Mouse (Mus musculus): Measurements from ENCODE around the gene Bpifc. TPM values are rescaled to one million over a fixed set of nuclear protein-coding genes. Genes with fewer than 3 reads are reported as not detected.
"Not testable (repeated sequence)": the region's sequence is repeated elsewhere in the genome, so short reads cannot be mapped to it uniquely, and the experiment has no call there.

Bpifc gene
- polyA plus RNA-seq, 1 experiment from 2014 or later, result not detected

GRCm38 (mm10) chr10:86032517-86032916 is 20.8 kb upstream of the Bpifc start:
- no peak for ATAC-seq
- WGBS, result 80% methylated on average over 3 of the region's 3 CpGs
- Histone ChIP-seq H3K9me3 (replicated peaks) (no peaks in the 10 kb centered on the region), H3K4me2 (no peak overlapping the region), H3K4me3 (no peak overlapping the region), H3K27ac (no peak overlapping the region), H3K27me3 (no peaks in the 10 kb centered on the region), H3K4me1 (no peaks in the 10 kb centered on the region), H3K9ac (no peak overlapping the region), H3K36me3 (ENCODE audit: poor library complexity, severe bottlenecking) (peaks cover 10% of the 10 kb centered on the region; the same call in 1 of the 2 replicates)

DNA sequence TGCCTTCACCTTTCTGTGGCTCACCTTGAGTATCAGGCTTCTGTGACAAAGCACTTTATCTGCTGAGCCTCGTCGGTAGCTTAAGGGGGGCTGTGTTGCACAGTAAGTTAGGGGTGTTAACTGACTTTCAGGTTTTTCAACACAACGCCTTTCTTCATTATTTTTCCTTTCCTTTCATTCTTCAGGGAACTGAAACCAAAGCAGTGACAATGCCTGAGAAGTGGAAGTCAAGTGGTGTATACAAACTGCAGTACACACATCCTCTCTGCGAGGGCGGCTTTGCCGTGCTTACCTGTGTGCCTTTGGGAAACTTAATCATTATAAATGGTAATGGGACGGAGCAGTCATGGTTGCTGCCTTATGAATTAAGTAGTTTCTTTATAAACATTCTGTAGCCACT is 19.0 kb upstream of the Bpifc start:
- Histone ChIP-seq H3K4me2 (no peak overlapping the region), H3K9me3 (replicated peaks) (no peaks in the 10 kb centered on the region), H3K27me3 (no peaks in the 10 kb centered on the region), H3K36me3 (ENCODE audit: poor library complexity, severe bottlenecking) (peaks cover 10% of the 10 kb centered on the region; the same call in 1 of the 2 replicates), H3K9ac (no peak overlapping the region), H3K4me1 (no peaks in the 10 kb centered on the region), H3K27ac (no peak overlapping the region), H3K4me3 (no peak overlapping the region)
- WGBS, result 92% methylated on average over 7 of the region's 7 CpGs
- ATAC-seq, result no peak

DNA sequence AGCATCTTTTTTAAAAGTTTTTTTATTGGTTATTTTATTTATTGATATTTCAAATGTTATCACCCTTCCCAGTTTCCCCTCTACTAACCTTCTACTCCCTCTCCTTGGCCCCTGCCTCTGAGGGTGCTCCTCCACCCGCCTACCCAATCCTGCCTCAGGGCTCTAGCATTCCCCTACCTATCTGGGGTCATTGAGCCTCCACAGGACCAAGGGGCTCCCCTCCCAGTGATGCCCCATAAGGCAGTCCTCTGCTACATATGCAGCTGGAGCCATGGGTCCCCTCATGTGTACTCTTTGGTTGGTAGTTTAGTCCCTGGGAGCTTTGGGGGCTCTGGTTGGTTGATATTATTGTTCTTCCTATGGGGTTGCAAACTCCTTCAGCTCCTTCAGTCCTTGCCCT is 15.1 kb upstream of the Bpifc start:
- H3K9ac ChIP-seq; H3K36me3 ChIP-seq (ENCODE audit: poor library complexity, severe bottlenecking); ATAC-seq; H3K9me3 ChIP-seq (replicated peaks); H3K4me3 ChIP-seq; H3K27ac ChIP-seq; H3K4me1 ChIP-seq; H3K27me3 ChIP-seq; H3K4me2 ChIP-seq: not testable (repeated sequence)
- WGBS, result 93% methylated on average over 1 of the region's 1 CpGs

DNA sequence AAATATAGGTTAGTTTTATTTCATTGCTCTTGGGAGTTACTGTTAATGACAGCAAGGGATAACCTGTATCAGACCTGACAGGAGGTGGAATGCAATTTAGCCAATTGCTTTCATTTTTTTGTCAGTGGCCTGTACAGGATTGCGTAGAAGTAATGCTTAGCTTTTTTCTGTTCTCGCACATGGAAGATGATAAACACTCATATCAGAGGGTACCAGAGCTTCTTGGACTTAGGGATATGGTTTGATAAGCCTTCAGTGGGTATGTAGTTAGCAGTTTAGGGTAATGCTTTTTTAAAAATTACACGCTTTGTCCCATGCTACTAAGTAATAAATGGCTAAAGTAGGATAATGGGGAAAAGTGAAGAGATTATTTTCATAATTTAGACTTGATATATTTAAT is 14.7 kb upstream of the Bpifc start:
- H3K4me2 ChIP-seq, result no peak overlapping the region
- no peaks in the 10 kb centered on the region for H3K27me3 ChIP-seq
- H3K9ac ChIP-seq, result no peak overlapping the region
- no peak overlapping the region for H3K27ac ChIP-seq
- H3K36me3 ChIP-seq (ENCODE audit: poor library complexity, severe bottlenecking), result peaks cover 7% of the 10 kb centered on the region; the same call in 1 of the 2 replicates
- peaks cover 6% of the 10 kb centered on the region; the same call in 1 of the 2 replicates for H3K4me1 ChIP-seq
- ATAC-seq, result no peak
- H3K4me3 ChIP-seq, result no peak overlapping the region
- no peaks in the 10 kb centered on the region for H3K9me3 ChIP-seq (replicated peaks)
- 95% methylated on average over 3 of the region's 3 CpGs for WGBS

GRCm38 (mm10) chr10:86025906-86026305 is 14.2 kb upstream of the Bpifc start:
- Histone ChIP-seq H3K4me1 (peaks cover 6% of the 10 kb centered on the region; the same call in 1 of the 2 replicates), H3K4me3 (no peak overlapping the region), H3K9ac (no peak overlapping the region), H3K9me3 (replicated peaks) (no peaks in the 10 kb centered on the region), H3K4me2 (no peak overlapping the region), H3K27me3 (no peaks in the 10 kb centered on the region), H3K36me3 (ENCODE audit: poor library complexity, severe bottlenecking) (peaks cover 7% of the 10 kb centered on the region; the same call in 1 of the 2 replicates), H3K27ac (no peak overlapping the region)
- WGBS, result 88% methylated on average over 2 of the region's 2 CpGs
- no peak for ATAC-seq

DNA sequence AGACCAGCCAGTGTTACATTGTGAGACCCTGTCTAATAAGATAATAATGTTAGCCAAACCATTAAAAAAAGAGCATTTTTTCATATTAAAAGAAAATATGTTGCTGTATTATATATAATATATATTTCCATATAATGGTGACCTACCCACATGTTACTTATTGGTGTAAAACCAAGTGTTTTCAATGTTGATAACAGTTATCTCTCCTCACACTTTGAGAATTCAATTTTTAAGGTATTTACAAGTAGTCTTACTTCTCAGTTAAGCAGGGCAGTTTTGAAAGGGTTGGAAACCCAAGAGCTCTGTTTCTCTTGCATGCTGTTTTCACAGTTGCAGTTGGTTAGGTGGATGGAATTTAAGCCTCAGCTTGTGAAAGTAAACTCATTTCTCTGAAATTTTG is 11.5 kb upstream of the Bpifc start:
- no peak for ATAC-seq
- Histone ChIP-seq H3K9ac (no peak overlapping the region), H3K4me2 (no peak overlapping the region)

GRCm38 (mm10) chr10:86022474-86022816 is 10.8 kb upstream of the Bpifc start:
- Histone ChIP-seq H3K4me2 (peak overlapping the region; percentile 71), H3K36me3 (ENCODE audit: poor library complexity, severe bottlenecking) (no peaks in the 10 kb centered on the region), H3K4me3 (peak overlapping the region; percentile 76), H3K27ac (no peak overlapping the region), H3K4me1 (peaks cover 6% of the 10 kb centered on the region; the same call in 1 of the 2 replicates), H3K9ac (peak overlapping the region; percentile 82), H3K27me3 (no peaks in the 10 kb centered on the region), H3K9me3 (replicated peaks) (no peaks in the 10 kb centered on the region)
- WGBS, result 5% methylated on average over 6 of the region's 6 CpGs
- ATAC-seq, result 0 out of 2 replicates have a peak, but pooled peaks have one; percentile 6

More for the DNA sequence above, 11.5 kb upstream of the Bpifc start:
- Histone ChIP-seq H3K27me3 (no peaks in the 10 kb centered on the region), H3K36me3 (ENCODE audit: poor library complexity, severe bottlenecking) (no peaks in the 10 kb centered on the region), H3K27ac (no peak overlapping the region), H3K4me3 (no peak overlapping the region), H3K4me1 (peaks cover 6% of the 10 kb centered on the region; the same call in 1 of the 2 replicates), H3K9me3 (replicated peaks) (no peaks in the 10 kb centered on the region)

DNA sequence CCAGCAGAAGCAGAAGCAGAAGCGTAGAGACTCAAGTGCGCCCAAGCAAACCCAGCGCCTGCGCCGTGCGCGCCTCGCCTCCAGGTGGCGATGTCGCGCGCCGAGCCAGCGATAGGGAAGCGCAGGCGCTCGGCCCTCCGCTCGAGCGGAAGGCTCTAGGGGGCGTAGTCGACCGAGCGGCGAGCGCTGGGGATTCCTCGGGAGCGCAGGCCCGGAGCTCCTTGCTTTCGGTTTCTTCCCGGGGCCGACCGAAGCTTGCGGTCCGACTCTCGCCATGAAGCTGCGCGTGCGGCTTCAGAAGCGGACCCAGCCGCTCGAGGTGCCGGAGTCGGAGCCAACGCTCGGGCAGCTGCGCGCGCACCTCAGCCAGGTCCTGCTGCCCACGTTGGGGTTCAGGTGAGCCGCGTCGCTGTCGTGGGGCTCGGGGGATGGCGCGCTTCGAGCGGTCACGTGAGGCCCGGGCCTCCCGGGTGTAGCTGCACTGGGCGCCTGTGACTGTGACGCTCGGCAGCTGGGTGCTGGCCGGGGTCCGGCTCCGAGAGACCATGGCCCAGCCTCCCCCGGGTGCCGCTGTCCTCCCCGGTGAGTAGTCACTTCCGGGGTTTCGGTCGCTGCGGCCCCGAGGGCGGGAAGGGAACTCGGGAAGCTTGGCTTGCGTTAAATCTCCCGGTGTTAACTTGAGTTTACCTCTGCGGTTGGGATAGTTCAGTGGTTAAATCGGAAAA is 10.2 kb upstream of the Bpifc start, which contains the start of gene Fbxo7:
Fbxo7 (plus strand) TSS at position 224 of the 725 bp plus-strand sequence.
- under 1% methylated on average over 75 of the region's 82 CpGs for WGBS
- H3K36me3 ChIP-seq (ENCODE audit: poor library complexity, severe bottlenecking), result no peaks in the 10 kb centered on the region

GRCm38 (mm10) chr10:86021408-86021748 is 9.7 kb upstream of the Bpifc start:
- Histone ChIP-seq H3K4me1 (peaks cover 6% of the 10 kb centered on the region; the same call in 1 of the 2 replicates), H3K9ac (peak overlapping the region; percentile 82; the same call in 1 of the 2 replicates), H3K9me3 (replicated peaks) (no peaks in the 10 kb centered on the region), H3K36me3 (ENCODE audit: poor library complexity, severe bottlenecking) (no peaks in the 10 kb centered on the region), H3K4me2 (peak overlapping the region; percentile 71), H3K27me3 (no peaks in the 10 kb centered on the region), H3K27ac (no peak overlapping the region), H3K4me3 (peak overlapping the region; percentile 76)
- no peak for ATAC-seq
- WGBS, result 0% methylated on average over 3 of the region's 3 CpGs

More for the DNA sequence above, 10.2 kb upstream of the Bpifc start, which contains the start of gene Fbxo7:
- peak; percentile 99 for ATAC-seq
- H3K27me3 ChIP-seq, result no peaks in the 10 kb centered on the region
- H3K4me2 ChIP-seq, result peak within 1 kb of the TSS; percentile 71
- peak within 1 kb of the TSS; percentile 82 for H3K9ac ChIP-seq
- peak within 1 kb of the TSS; percentile 76 for H3K4me3 ChIP-seq
- H3K9me3 ChIP-seq (replicated peaks), result no peaks in the 10 kb centered on the region
- H3K4me1 ChIP-seq, result peaks cover 6% of the 10 kb centered on the region; the same call in 1 of the 2 replicates
- H3K27ac ChIP-seq, result peak within 1 kb of the TSS; percentile 78

GRCm38 (mm10) chr10:86018813-86019212 is 7.1 kb upstream of the Bpifc start:
- Histone ChIP-seq H3K4me2 (no peak overlapping the region), H3K9me3 (replicated peaks) (no peaks in the 10 kb centered on the region), H3K27me3 (no peaks in the 10 kb centered on the region), H3K36me3 (ENCODE audit: poor library complexity, severe bottlenecking) (no peaks in the 10 kb centered on the region), H3K27ac (no peak overlapping the region), H3K4me3 (no peak overlapping the region), H3K4me1 (peaks cover 6% of the 10 kb centered on the region; the same call in 1 of the 2 replicates), H3K9ac (no peak overlapping the region)
- no peak for ATAC-seq
- 33% methylated on average over 5 of the region's 5 CpGs for WGBS

DNA sequence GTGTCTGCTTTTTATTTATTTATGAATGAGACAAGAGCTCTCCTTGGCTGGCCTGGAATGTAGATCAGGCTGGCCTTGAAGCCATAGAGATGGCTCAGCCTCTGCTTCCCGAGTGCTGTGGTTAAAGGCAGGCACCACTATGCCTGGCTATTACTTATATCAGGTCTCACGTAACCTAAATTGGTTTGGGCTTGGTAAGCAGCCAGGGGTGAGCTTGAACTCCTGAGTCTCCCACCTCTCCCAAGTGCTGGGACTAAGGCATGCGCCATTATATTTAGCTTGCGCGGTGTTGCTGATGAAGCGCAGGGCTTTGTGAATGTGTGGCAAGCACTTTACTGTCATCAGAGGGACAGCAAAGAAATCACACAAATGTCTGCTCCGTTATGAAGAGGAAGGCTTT is 6.1 kb upstream of the Bpifc start:
- 91% methylated on average over 7 of the region's 7 CpGs for WGBS
- H3K9ac ChIP-seq, result no peak overlapping the region

GRCm38 (mm10) chr10:86011172-86011571 is 523 bp downstream of the Bpifc start:
- no peak for ATAC-seq
- H3K4me1 ChIP-seq, result no peaks in the 10 kb centered on the region
- H3K4me3 ChIP-seq, result no peak overlapping the region
- H3K36me3 ChIP-seq (ENCODE audit: poor library complexity, severe bottlenecking), result no peaks in the 10 kb centered on the region
- no peaks in the 10 kb centered on the region for H3K9me3 ChIP-seq (replicated peaks)
- no peak overlapping the region for H3K9ac ChIP-seq
- no peaks in the 10 kb centered on the region for H3K27me3 ChIP-seq
- H3K27ac ChIP-seq, result no peak overlapping the region
- H3K4me2 ChIP-seq, result no peak overlapping the region
- WGBS, result 92% methylated on average over 2 of the region's 2 CpGs

More for the DNA sequence above, 6.1 kb upstream of the Bpifc start:
- Histone ChIP-seq H3K4me1 (peaks cover 4% of the 10 kb centered on the region; the same call in 1 of the 2 replicates), H3K27me3 (no peaks in the 10 kb centered on the region), H3K4me3 (no peak overlapping the region), H3K4me2 (no peak overlapping the region), H3K36me3 (ENCODE audit: poor library complexity, severe bottlenecking) (no peaks in the 10 kb centered on the region), H3K9me3 (replicated peaks) (no peaks in the 10 kb centered on the region), H3K27ac (no peak overlapping the region)
- ATAC-seq, result no peak
